ENCODE assay signal across 9 mouse cellular contexts in the genomic region with DNA sequence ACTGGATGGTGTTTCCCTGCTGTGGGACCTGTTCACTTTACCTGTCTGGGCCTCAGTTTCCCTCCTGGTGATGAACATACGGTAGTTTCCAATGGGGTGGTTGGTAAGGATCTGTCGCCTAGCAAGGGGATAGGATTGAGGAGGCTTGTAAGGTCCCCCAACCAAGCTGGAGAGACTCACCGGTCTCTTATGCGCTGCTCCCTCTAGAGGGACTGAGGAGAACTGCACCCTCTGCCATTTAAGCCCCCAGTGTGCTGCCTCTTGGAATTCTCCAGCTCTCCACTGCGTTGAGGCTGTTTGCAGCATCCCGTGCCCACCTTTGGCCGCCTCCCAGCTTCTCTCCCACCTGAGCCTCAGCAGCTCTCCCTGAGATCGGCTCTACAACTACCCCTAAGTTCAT.
DNase-seq lines count a peak whose midpoint lies in the region; ATAC-seq and TF ChIP-seq lines count a peak whose summit lies in the region.
"Had no signal": no experiment of that assay in that cellular context is flagged by ENCODE, and none has a peak within 500 bp of the region (broad histone marks: within the 10 kb centered on the region; RNA-seq: fewer than 3 reads in every experiment).

No protein-coding gene starts in this region.

- H3K9ac ChIP-seq in lung, embryonic 14.5 days = no peak overlapping the region
- H3K9ac ChIP-seq in neural tube, embryonic 15.5 days (replicated peaks) = no peak overlapping the region
- H3K9ac ChIP-seq: lung, embryonic 15.5 days had no signal

- no peaks in the 10 kb centered on the region for H3K27me3 ChIP-seq in cerebellum, adult 2 months (ENCODE audit: control insufficient read depth, insufficient read depth, low read length)
- no peaks in the 10 kb centered on the region for H3K27me3 ChIP-seq in lung, embryonic 14.5 days (ENCODE audit: insufficient read depth, low read length)
- no peaks in the 10 kb centered on the region for H3K27me3 ChIP-seq in embryonic facial prominence, embryonic 10.5 days (replicated peaks; ENCODE audit: low read depth, poor library complexity, severe bottlenecking)
- no peaks in the 10 kb centered on the region for H3K27me3 ChIP-seq in neural tube, embryonic 15.5 days (replicated peaks)
- H3K27me3 ChIP-seq: lung, embryonic 15.5 days had no signal

- no peak overlapping the region for H3K4me2 ChIP-seq in lung, embryonic 14.5 days
- H3K4me2 ChIP-seq in neural tube, embryonic 15.5 days = no peak overlapping the region
- H3K4me2 ChIP-seq: lung, embryonic 15.5 days had no signal

- TF ChIP-seq CTCF in cerebellum, adult 2 months (IDR thresholded peaks at IDR 0.05; ENCODE audit: borderline replicate concordance, insufficient read depth, low read depth, low read length) = peak; percentile 74
- peak; percentile 80 for TF ChIP-seq CTCF in lung, embryonic 14.5 days (IDR thresholded peaks at IDR 0.05; ENCODE audit: low read depth)

- no peak for ATAC-seq in lung, embryonic 14.5 days (ENCODE audit: insufficient read depth)
- no peak for ATAC-seq in neural tube, embryonic 15.5 days (ENCODE audit: low FRiP score)

- no peaks in the 10 kb centered on the region for H3K9me3 ChIP-seq in lung, embryonic 14.5 days (ENCODE audit: low read depth, low read length)
- H3K9me3 ChIP-seq in embryonic facial prominence, embryonic 10.5 days = no peaks in the 10 kb centered on the region
- H3K9me3 ChIP-seq in neural tube, embryonic 15.5 days (replicated peaks) = no peaks in the 10 kb centered on the region
- H3K9me3 ChIP-seq: lung, embryonic 15.5 days had no signal

- no peak overlapping the region; the same call in 1 of the 2 replicates for H3K27ac ChIP-seq in cerebellum, adult 2 months (ENCODE audit: insufficient read depth, low read length)
- no peak overlapping the region for H3K27ac ChIP-seq in lung, embryonic 14.5 days (ENCODE audit: low read depth)
- H3K27ac ChIP-seq in embryonic facial prominence, embryonic 10.5 days (replicated peaks) = no peak overlapping the region
- 0 out of 2 replicates have a peak overlapping the region, but pooled peaks have one; percentile 18 for H3K27ac ChIP-seq in neural tube, embryonic 15.5 days (replicated peaks)
- H3K27ac ChIP-seq: lung, embryonic 15.5 days had no signal

- TF ChIP-seq POLR2A in cerebellum, adult 2 months (IDR thresholded peaks at IDR 0.05; ENCODE audit: borderline replicate concordance, insufficient read depth, low read length) = no peak

- H3K36me3 ChIP-seq in lung, embryonic 14.5 days (ENCODE audit: insufficient read depth) = no peaks in the 10 kb centered on the region
- no peaks in the 10 kb centered on the region for H3K36me3 ChIP-seq in embryonic facial prominence, embryonic 10.5 days (replicated peaks)
- H3K36me3 ChIP-seq in neural tube, embryonic 15.5 days = no peaks in the 10 kb centered on the region
- H3K36me3 ChIP-seq: lung, embryonic 15.5 days had no signal

- peaks cover 21% of the 10 kb centered on the region for H3K4me1 ChIP-seq in cerebellum, adult 2 months (ENCODE audit: control insufficient read depth, insufficient read depth, low read length)
- 0 out of 2 replicates have a peak, but pooled peaks cover 1% of the 10 kb centered on the region for H3K4me1 ChIP-seq in lung, embryonic 14.5 days (ENCODE audit: insufficient read depth)
- H3K4me1 ChIP-seq in embryonic facial prominence, embryonic 10.5 days = peaks cover 30% of the 10 kb centered on the region
- H3K4me1 ChIP-seq in neural tube, embryonic 15.5 days = peaks cover 35% of the 10 kb centered on the region
- H3K4me1 ChIP-seq: lung, embryonic 15.5 days had no signal

- no peak for DNase-seq in cerebellum, adult 2 months
- DNase-seq in cerebellum, adult 9-11 months = no peak
- peak; percentile 65 for DNase-seq in lung, embryonic 14.5 days
- DNase-seq in lung, adult 18-20 months = no peak
- DNase-seq in embryonic facial prominence, embryonic 10.5 days (ENCODE audit: low spot score) = peak; percentile 53
- no peak for DNase-seq in right cerebral cortex, postnatal 25 days
- DNase-seq in left cerebral cortex, adult 9 months (ENCODE audit: low spot score in 2 of 2) = no peak

- WGBS in cerebellum, adult 2 months = 47% methylated on average over 8 of the region's 8 CpGs
- 49% methylated on average over 8 of the region's 8 CpGs for WGBS in lung, embryonic 14.5 days
- 49% methylated on average over 8 of the region's 8 CpGs for WGBS in embryonic facial prominence, embryonic 10.5 days
- WGBS in neural tube, embryonic 15.5 days = 48% methylated on average over 8 of the region's 8 CpGs

- H3K4me3 ChIP-seq in cerebellum, adult 2 months (replicated peaks; ENCODE audit: insufficient read depth, low read depth, low read length) = no peak overlapping the region
- no peak overlapping the region for H3K4me3 ChIP-seq in lung, embryonic 14.5 days (ENCODE audit: low read depth, low read length)
- no peak overlapping the region for H3K4me3 ChIP-seq in embryonic facial prominence, embryonic 10.5 days
- no peak overlapping the region for H3K4me3 ChIP-seq in neural tube, embryonic 15.5 days (replicated peaks)
- H3K4me3 ChIP-seq: lung, embryonic 15.5 days had no signal

Comparison
In these comparisons a context has a peak if more than half of its experiments do, and no peak if none do; other contexts are left out.
1. DNase-seq: peak in lung, embryonic 14.5 days (single experiment) and embryonic facial prominence, embryonic 10.5 days (single experiment); none in cerebellum, adult 2 months (0 of 2), cerebellum, adult 9-11 months (single experiment), lung, adult 18-20 months (0 of 2), right cerebral cortex, postnatal 25 days (single experiment) and left cerebral cortex, adult 9 months (0 of 2).